Mouse (Mus musculus) limb, embryonic 13.5 days (tissue): ENCODE data around the gene Clec11a. TPM values are rescaled to one million over a fixed set of nuclear protein-coding genes. Genes with fewer than 3 reads are reported as not detected.

Source experiments
- ATAC-seq: fragments of 200-750 bp; cut with Nextera tagmentation; 2 replicates; pipeline ENCODE4 v1.8.0; 2017; ENCODE audit warnings: low read depth, moderate number of reproducible peaks, moderate TSS enrichment; ENCODE audit not compliant: low FRiP score
- H3K27ac ChIP-seq: fragments of 300-500 bp; sonication (generic); 2 replicates; pipeline ENCODE4 v1.5.1; 2015; ENCODE audit warnings: inconsistent platforms, mild to moderate bottlenecking, moderate library complexity
- H3K27me3 ChIP-seq: fragments of 300-500 bp; sonication (generic); 2 replicates; pipeline ENCODE4 v1.6.1; 2015; ENCODE audit warnings: mild to moderate bottlenecking, inconsistent platforms
- H3K36me3 ChIP-seq: fragments of 300-500 bp; sonication (generic); 2 replicates; pipeline ENCODE4 v1.6.1; 2015; ENCODE audit warnings: inconsistent platforms, mild to moderate bottlenecking, moderate library complexity
- H3K4me1 ChIP-seq: fragments of 300-500 bp; sonication (generic); 2 replicates; pipeline ENCODE4 v1.6.1; 2015; ENCODE audit warnings: inconsistent platforms
- H3K4me2 ChIP-seq: fragments of 300-500 bp; sonication (generic); replicated peaks from 2 replicates; pipeline ENCODE4 v1.6.1; 2015; ENCODE audit warnings: inconsistent platforms, mild to moderate bottlenecking, moderate library complexity
- H3K4me3 ChIP-seq: fragments of 300-500 bp; sonication (generic); 2 replicates; pipeline ENCODE4 v1.5.1; 2015; ENCODE audit warnings: moderate library complexity, mild to moderate bottlenecking, inconsistent platforms
- H3K9ac ChIP-seq: fragments of 300-500 bp; sonication (generic); 2 replicates; pipeline ENCODE4 v1.6.1; 2015; ENCODE audit warnings: mild to moderate bottlenecking, inconsistent platforms
- H3K9me3 ChIP-seq: fragments of 300-500 bp; sonication (generic); 2 replicates; pipeline ENCODE4 v1.6.1; 2016; ENCODE audit warnings: inconsistent platforms
- WGBS: fragments of 180-500 bp; shearing (Covaris S2); methylation state at CpG from one replicate; pipeline ENCODE4 v1.1.7; 2015; 5-methylcytosine and 5-hydroxymethylcytosine counted together
- polyA plus RNA-seq: library from polyadenylated mRNA; unstranded; fragments of >200 nt; fragmentation: Nextera tagmentation; extraction: Ambion mirVana; gene quantifications from 2 replicates; pipeline ENCODE4 v1.2.1, GENCODE M21; 2015

Gene Clec11a
- polyA plus RNA-seq, 1 experiment from 2014 or later, result 6.3 TPM

DNA sequence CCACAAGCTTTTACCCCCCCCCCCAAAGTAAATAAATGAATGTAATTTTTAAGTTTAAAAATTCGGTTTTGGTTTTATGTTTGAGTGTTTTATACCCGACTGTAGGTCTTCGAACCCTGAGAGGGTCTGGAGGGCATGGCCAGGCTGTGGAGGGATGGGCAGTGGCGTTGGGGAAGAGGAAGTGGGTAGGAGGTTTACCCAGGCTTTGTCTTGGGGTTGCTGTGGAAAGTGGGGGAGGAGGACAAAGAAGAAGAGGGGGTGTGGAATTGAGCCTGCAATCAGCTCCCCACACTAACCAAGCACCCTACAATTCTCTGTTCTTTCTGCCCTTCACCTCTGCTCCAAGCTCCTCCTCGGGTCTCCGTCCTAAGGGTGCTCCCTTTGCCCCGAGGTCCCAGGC is 34.2 kb downstream of the Clec11a start:
- H3K27me3 ChIP-seq, result peaks cover 57% of the 10 kb centered on the region
- ATAC-seq, result no peak
- WGBS, result 94% methylated on average over 7 of the region's 7 CpGs
- no peak overlapping the region for H3K27ac ChIP-seq
- H3K4me3 ChIP-seq, result no peak overlapping the region
- no peak overlapping the region for H3K9ac ChIP-seq
- no peak overlapping the region for H3K4me2 ChIP-seq
- H3K36me3 ChIP-seq, result no peaks in the 10 kb centered on the region
- no peaks in the 10 kb centered on the region for H3K4me1 ChIP-seq
- no peaks in the 10 kb centered on the region; the same call in 1 of the 2 replicates for H3K9me3 ChIP-seq

DNA sequence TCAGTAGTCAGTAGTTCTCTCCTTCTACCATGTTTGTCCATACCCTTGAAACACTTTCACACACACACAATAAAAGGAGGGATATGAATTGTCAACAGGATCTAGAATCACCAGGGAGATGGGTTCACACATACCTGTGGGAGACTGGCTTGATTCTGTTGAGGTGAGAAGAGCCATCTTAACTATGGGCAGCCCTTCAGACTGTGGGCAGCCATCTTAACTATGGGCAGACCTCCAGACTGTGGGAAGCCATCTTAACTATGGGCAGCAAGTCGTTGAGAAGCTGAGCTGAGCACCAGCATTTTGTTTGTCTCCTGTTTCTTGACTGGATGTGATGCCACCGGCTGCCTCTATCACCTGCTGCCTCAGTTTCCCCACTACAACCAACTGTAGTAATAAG is 35.4 kb downstream of the Clec11a start:
- ATAC-seq, result no peak
- Histone ChIP-seq H3K27me3 (peaks cover 62% of the 10 kb centered on the region), H3K27ac (no peak overlapping the region), H3K4me3 (no peak overlapping the region), H3K36me3 (no peaks in the 10 kb centered on the region), H3K9me3 (no peaks in the 10 kb centered on the region; the same call in 1 of the 2 replicates), H3K9ac (no peak overlapping the region), H3K4me2 (no peak overlapping the region), H3K4me1 (no peaks in the 10 kb centered on the region)
- WGBS, result 68% methylated on average over 2 of the region's 2 CpGs

DNA sequence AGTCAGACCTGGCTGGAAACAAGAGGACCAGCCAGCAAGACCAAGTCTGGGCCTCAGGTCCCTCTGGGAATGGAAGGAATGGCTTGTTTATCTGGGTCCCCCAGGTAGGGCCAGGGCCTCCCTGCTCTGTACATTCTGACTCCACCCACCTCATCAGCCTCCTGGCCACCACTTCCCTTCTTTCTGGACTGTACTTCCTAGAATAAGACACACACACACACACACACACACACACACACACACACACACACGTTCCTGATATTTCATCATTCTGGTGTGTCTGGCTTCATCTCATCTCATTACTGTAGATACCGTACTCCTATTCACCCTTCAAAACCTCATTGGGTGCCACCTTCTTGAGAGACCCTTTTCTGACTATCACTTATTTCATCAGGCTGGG is 37.3 kb downstream of the Clec11a start:
- Histone ChIP-seq H3K4me1 (no peaks in the 10 kb centered on the region), H3K4me2 (no peak overlapping the region), H3K27me3 (peaks cover 55% of the 10 kb centered on the region), H3K9me3 (no peaks in the 10 kb centered on the region), H3K9ac (no peak overlapping the region), H3K4me3 (no peak overlapping the region), H3K36me3 (no peaks in the 10 kb centered on the region), H3K27ac (no peak overlapping the region)
- ATAC-seq, result no peak
- 92% methylated on average over 2 of the region's 2 CpGs for WGBS

DNA sequence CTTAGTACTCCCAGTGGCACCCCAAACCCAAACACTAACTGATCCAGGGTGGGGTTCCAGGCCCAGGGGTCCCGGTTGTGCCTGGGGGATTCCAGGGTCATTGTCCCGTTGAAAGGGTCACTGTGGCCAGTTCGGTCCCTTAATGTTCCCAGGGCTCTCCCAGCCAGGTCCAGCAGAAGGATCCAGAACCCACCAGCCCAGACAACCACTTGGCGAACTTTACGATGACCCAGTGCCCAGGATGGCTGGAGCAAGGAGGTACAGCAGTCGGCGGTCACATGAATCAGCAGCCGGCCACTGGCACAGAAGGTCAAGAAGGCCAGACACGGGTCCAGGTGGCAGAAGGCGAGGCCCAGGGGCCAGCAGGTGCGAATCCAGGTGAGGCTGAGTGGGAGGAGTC is 38.6 kb downstream of the Clec11a start:
- H3K9ac ChIP-seq, result no peak overlapping the region
- no peaks in the 10 kb centered on the region for H3K9me3 ChIP-seq
- no peak overlapping the region for H3K4me3 ChIP-seq
- H3K27ac ChIP-seq, result no peak overlapping the region
- no peak for ATAC-seq
- H3K4me2 ChIP-seq, result no peak overlapping the region
- H3K27me3 ChIP-seq, result peaks cover 55% of the 10 kb centered on the region
- WGBS, result 78% methylated on average over 11 of the region's 11 CpGs
- H3K36me3 ChIP-seq, result no peaks in the 10 kb centered on the region
- H3K4me1 ChIP-seq, result peaks cover 4% of the 10 kb centered on the region

DNA sequence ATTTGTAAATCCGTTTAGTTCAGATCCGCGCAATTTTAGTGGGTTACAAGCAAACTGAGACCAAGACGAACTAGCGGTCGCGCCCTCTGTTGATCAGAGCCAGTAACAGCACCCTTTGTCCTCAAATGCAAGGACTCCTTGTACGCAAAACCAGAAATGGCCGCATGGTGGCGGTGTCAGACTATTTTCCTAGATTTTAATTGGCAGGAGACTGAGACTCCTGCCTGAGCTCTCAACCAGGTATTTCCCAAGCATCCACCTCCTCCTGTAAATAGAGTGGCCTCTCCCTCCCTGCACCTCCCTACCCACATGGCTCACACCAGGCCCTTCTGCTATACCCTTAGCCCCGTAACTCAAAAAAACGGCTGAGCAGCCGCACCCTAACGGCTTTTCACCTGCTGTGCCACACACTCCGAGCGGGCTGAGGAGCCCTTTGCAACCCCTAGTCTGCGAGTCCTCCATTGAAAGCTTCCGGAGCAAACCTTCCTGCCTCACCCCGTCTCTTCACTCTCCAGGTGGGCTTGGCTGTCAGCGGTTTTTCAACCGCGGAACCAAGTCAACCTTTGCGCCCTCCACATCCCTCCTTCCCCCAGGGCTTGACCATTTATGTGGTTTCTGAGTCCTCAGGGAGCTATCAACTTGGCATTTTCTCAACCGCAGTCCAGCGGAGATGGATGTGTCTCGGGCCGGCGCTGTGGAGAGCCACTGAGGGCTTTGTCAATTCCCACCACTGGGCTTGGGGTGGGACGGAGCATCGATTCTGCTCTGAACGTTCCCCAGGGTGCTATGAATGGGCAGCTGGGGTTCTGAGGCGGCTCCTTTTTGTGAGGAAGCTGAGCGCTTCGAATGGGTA is 43.7 kb downstream of the Clec11a start:
- no peaks in the 10 kb centered on the region for H3K9me3 ChIP-seq
- peak; percentile 55 for ATAC-seq
- peaks cover 7% of the 10 kb centered on the region for H3K4me1 ChIP-seq
- WGBS, result 2% methylated on average over 34 of the region's 34 CpGs
- peaks cover 53% of the 10 kb centered on the region for H3K27me3 ChIP-seq
- peak overlapping the region; percentile 58 for H3K4me2 ChIP-seq
- H3K9ac ChIP-seq, result no peak overlapping the region; the same call in 1 of the 2 replicates
- H3K27ac ChIP-seq, result no peak overlapping the region
- H3K36me3 ChIP-seq, result no peaks in the 10 kb centered on the region
- peak overlapping the region; percentile 28 for H3K4me3 ChIP-seq

DNA sequence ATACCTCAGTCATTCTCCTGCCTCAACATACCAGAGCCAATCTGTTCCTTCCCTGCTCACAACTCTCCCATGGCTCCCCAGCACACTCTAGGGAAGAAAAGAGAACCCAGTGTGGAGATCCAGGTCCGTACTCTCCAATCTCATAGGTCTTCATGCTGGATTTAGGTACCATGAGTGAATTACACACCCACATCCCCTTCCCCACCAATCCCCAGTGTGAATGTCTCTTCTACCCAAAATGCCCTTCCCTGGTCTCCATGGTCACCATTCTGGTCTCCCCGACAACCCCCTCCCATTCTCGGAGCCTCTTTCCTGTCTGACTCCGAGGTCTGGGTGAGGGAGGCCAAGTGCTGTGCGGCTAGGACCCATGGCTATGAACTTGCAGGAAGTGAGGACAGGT is 45.6 kb downstream of the Clec11a start, which contains the start of gene Gm15517:
Gene Gm15517 (plus strand): TSS at position 301 of the 400 bp plus-strand sequence.
- ATAC-seq, result no peak
- Histone ChIP-seq H3K4me2 (no peak within 1 kb of the TSS), H3K4me1 (peaks cover 7% of the 10 kb centered on the region), H3K27ac (no peak within 1 kb of the TSS), H3K9me3 (no peaks in the 10 kb centered on the region), H3K27me3 (peaks cover 41% of the 10 kb centered on the region), H3K36me3 (no peaks in the 10 kb centered on the region), H3K4me3 (no peak within 1 kb of the TSS), H3K9ac (peak within 1 kb of the TSS; percentile 13; the same call in 1 of the 2 replicates)
- 59% methylated on average over 5 of the region's 5 CpGs for WGBS

DNA sequence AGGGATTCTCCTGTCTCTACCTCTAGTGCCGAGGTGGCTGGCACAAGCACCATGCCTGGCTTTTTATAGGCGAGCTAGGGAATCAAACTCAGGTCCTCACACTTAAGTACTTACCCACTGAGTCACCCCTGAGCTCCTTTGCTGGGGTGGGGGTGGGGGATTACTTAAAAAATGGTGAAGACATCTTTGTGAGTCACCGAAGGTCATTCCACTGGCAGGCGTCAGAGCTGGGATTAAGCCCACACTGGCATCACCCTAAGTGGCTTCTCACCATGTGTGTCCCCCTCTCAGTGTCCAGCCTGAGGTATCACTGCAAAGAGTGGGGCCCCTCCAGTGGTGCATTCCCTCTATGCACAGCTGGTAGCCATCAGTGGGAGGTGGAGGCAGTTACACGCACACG is 46.3 kb downstream of the Clec11a start:
- Histone ChIP-seq H3K4me1 (peaks cover 7% of the 10 kb centered on the region), H3K9me3 (no peaks in the 10 kb centered on the region), H3K27ac (no peak overlapping the region), H3K4me3 (no peak overlapping the region), H3K9ac (no peak overlapping the region), H3K27me3 (peaks cover 35% of the 10 kb centered on the region), H3K4me2 (no peak overlapping the region), H3K36me3 (no peaks in the 10 kb centered on the region)
- ATAC-seq, result no peak
- WGBS, result 68% methylated on average over 6 of the region's 6 CpGs

DNA sequence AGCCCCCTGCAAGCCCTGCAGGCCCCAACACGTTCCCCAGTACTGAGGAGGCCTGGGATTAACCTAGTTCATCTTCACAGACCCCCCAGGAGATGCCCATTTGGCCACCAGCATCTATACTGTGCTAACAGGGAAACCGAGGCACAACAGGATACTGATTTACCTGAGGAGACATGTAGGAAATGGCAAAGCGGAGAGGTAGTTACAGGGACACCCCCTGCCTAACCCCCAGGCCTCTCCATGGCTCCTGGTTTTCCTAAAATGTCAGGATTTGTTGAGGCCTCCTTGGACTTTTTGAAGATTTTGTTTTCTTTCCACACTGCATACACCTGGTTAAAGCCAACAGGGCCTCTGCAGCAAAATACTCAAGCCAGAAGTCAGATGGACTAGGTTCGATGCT is 49.4 kb downstream of the Clec11a start, which contains the start of gene Acp4:
Gene Acp4 (minus strand): TSS at position 101 of the 400 bp plus-strand sequence.
- no peak for ATAC-seq

DNA sequence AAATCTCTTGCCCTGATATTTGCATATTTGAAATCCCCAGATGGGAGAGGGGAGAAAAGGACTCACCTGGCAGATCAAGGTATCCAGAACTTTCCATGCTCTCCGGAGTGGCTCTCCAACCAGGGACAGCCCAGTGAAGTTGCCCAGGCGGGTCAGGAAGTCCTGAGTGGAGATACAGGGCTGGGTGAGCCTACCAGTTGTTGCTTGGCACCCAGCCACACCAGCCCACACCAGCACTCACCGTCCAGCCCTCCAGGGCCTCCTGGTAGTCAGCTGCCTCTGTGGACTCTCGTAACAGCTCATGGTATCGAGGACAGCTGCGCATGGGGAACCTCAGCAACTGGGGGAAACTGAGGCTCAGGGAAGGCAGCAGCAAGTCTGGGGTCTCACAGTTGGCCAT is 51.8 kb downstream of the Clec11a start:
- no peak overlapping the region; the same call in 1 of the 2 replicates for H3K27ac ChIP-seq

More for the DNA sequence above, 49.4 kb downstream of the Clec11a start, which contains the start of gene Acp4:
- Histone ChIP-seq H3K27me3 (peaks cover 14% of the 10 kb centered on the region), H3K27ac (no peak within 1 kb of the TSS), H3K4me2 (no peak within 1 kb of the TSS), H3K9ac (no peak within 1 kb of the TSS), H3K36me3 (peaks cover 27% of the 10 kb centered on the region), H3K4me1 (no peaks in the 10 kb centered on the region), H3K4me3 (no peak within 1 kb of the TSS), H3K9me3 (no peaks in the 10 kb centered on the region)
- 74% methylated on average over 4 of the region's 4 CpGs for WGBS

DNA sequence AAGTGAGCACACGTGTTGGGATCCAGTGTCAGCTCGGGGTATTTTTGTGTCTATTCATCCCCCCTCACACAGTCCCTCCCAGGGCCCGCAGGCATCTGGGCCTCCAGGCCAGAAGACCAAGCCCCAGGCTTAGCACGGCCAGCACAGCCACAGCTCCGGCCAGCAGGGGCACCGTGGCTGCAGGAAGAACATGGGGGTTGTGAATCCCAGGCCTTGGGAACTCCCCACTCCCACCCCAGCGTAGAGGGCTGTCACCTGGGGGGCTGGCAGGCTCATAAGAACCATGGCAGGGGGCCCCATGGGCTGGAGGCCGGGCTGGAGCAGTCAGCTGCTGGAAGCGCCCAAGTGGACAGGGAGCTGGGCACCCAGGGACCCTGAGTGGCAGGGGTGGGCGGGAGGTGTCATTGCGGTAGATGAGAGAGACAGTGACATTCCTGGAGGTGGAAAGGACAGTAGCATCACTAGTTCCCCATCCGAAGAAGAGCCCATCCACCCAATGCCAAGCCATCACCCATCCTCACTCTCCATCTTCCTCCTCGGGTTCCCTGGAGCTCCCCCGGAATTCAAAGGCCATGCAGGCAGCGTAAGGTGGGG is 53.6 kb downstream of the Clec11a start:
- WGBS, result 68% methylated on average over 15 of the region's 15 CpGs
- Histone ChIP-seq H3K27ac (peak overlapping the region; percentile 15; the same call in 1 of the 2 replicates), H3K27me3 (no peaks in the 10 kb centered on the region), H3K4me3 (no peak overlapping the region), H3K9me3 (no peaks in the 10 kb centered on the region), H3K9ac (no peak overlapping the region), H3K4me2 (no peak overlapping the region), H3K36me3 (peaks cover 66% of the 10 kb centered on the region), H3K4me1 (peaks cover 19% of the 10 kb centered on the region)
- no peak for ATAC-seq

More for the DNA sequence above, 51.8 kb downstream of the Clec11a start:
- Histone ChIP-seq H3K36me3 (peaks cover 48% of the 10 kb centered on the region), H3K9me3 (no peaks in the 10 kb centered on the region), H3K4me2 (no peak overlapping the region), H3K4me3 (no peak overlapping the region), H3K27me3 (no peaks in the 10 kb centered on the region), H3K9ac (no peak overlapping the region), H3K4me1 (peaks cover 1% of the 10 kb centered on the region; the same call in 1 of the 2 replicates)
- WGBS, result 79% methylated on average over 6 of the region's 6 CpGs
- ATAC-seq, result no peak
